Comparison of ENCODE assay signal across 9 mouse cellular contexts in the genomic region with DNA sequence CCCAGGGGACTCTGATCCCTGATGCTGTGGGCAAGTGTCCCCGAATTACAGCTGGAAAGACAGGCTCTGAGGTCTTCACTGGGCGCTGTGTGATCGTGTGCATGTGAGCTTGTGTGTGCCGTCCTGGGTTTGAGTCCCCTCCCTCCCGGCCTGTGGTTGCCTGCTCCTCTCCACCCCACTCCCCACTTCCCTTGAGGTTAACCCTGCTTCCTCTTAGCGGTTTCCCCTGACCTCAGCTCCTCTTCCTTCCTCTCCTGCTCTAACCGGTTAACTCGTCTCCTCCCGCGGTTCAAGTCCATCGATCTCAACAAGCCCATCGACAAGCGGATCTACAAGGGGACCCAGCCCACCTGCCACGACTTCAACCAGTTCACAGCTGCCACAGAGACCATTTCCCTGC. TPM values are rescaled to one million over a fixed set of nuclear protein-coding genes. Genes with fewer than 3 reads are reported as not detected.
DNase-seq lines count a peak whose midpoint lies in the region; ATAC-seq lines count a peak whose summit lies in the region.
"Had no signal": no experiment of that assay in that cellular context is flagged by ENCODE, and none has a peak within 500 bp of the region (broad histone marks: within the 10 kb centered on the region; RNA-seq: fewer than 3 reads in every experiment).

No protein-coding gene starts in this region.

- H3K27me3 ChIP-seq in embryonic facial prominence, embryonic 11.5 days (ENCODE audit: control insufficient read depth, insufficient read depth, low read length) = no peaks in the 10 kb centered on the region
- no peaks in the 10 kb centered on the region for H3K27me3 ChIP-seq in hindbrain, embryonic 12.5 days

- H3K9ac ChIP-seq in embryonic facial prominence, embryonic 11.5 days (replicated peaks; ENCODE audit: low read length) = no peak overlapping the region
- H3K9ac ChIP-seq in hindbrain, embryonic 12.5 days = peak overlapping the region; percentile 95

- no peak overlapping the region for H3K27ac ChIP-seq in embryonic facial prominence, embryonic 11.5 days (replicated peaks; ENCODE audit: low read depth, low read length)
- H3K27ac ChIP-seq in hindbrain, embryonic 12.5 days = no peak overlapping the region

- WGBS in embryonic facial prominence, embryonic 11.5 days = 69% methylated on average over 14 of the region's 14 CpGs
- 78% methylated on average over 14 of the region's 14 CpGs for WGBS in hindbrain, embryonic 12.5 days

- no peak for ATAC-seq in embryonic facial prominence, embryonic 11.5 days (replicated peaks; ENCODE audit: insufficient number of reproducible peaks, low FRiP score, low TSS enrichment, low read depth)
- no peak for ATAC-seq in hindbrain, embryonic 12.5 days (ENCODE audit: low FRiP score)

- H3K4me2 ChIP-seq in embryonic facial prominence, embryonic 11.5 days (ENCODE audit: low read depth, low read length) = peak overlapping the region; percentile 74; the same call in 1 of the 2 replicates
- peak overlapping the region; percentile 96 for H3K4me2 ChIP-seq in hindbrain, embryonic 12.5 days (replicated peaks)

- no peak overlapping the region for H3K4me3 ChIP-seq in embryonic facial prominence, embryonic 11.5 days (ENCODE audit: low read depth, low read length)
- peak overlapping the region; percentile 98 for H3K4me3 ChIP-seq in hindbrain, embryonic 12.5 days

- peaks cover 29% of the 10 kb centered on the region for H3K36me3 ChIP-seq in embryonic facial prominence, embryonic 11.5 days (replicated peaks; ENCODE audit: control insufficient read depth, insufficient read depth, low read depth, low read length)
- peaks cover 50% of the 10 kb centered on the region for H3K36me3 ChIP-seq in hindbrain, embryonic 12.5 days

- H3K4me1 ChIP-seq in embryonic facial prominence, embryonic 11.5 days (ENCODE audit: control insufficient read depth, insufficient read depth, low read length) = no peaks in the 10 kb centered on the region; the same call in 1 of the 2 replicates
- peaks cover 31% of the 10 kb centered on the region for H3K4me1 ChIP-seq in hindbrain, embryonic 12.5 days

- H3K9me3 ChIP-seq in embryonic facial prominence, embryonic 11.5 days (replicated peaks; ENCODE audit: control insufficient read depth, low read length) = no peaks in the 10 kb centered on the region
- no peaks in the 10 kb centered on the region for H3K9me3 ChIP-seq in hindbrain, embryonic 12.5 days (replicated peaks)

- peak; percentile 46 for DNase-seq in adrenal gland, postnatal 14 days
- no peak for DNase-seq in adrenal gland, adult 8-10 months
- no peak for DNase-seq in embryonic facial prominence, embryonic 11.5 days (ENCODE audit: low spot score)
- peak; percentile 49 for DNase-seq in lung, postnatal 14 days
- DNase-seq in spleen, postnatal 4 days (ENCODE audit: low spot score in 2 of 2) = peak; percentile 74 to 80
- no peak for DNase-seq in right cerebral cortex, adult 18-20 months
- no peak for DNase-seq in layer of hippocampus, postnatal 25 days (ENCODE audit: extremely low spot score in 1 of 2, low spot score in 1 of 2)

RNA-seq across cellular contexts. Expression of a gene that starts 1.7 kb away (rescaled TPM):
- 45.7 and 47.7 TPM in 2 replicates for total RNA-seq in adrenal gland, postnatal 14 days (2021)
- 10 to 100 TPM; 54.9 to 74.1 (median 62.4) TPM for total RNA-seq in adrenal gland, adult 8-10 months (2022)
- polyA plus RNA-seq in embryonic facial prominence, embryonic 11.5 days (2014; fragmentation: Nextera tagmentation; extraction: Ambion mirVana) = 17.2 and 17.7 TPM in 2 replicates
- polyA plus RNA-seq in hindbrain, embryonic 12.5 days (2016; fragmentation: Nextera tagmentation; extraction: Ambion mirVana) = 20.1 and 23.6 TPM in 2 replicates
- total RNA-seq in layer of hippocampus, postnatal 25 days (2021) = 100 to 1,000 TPM; 151 to 152 TPM

RNA-seq across cellular contexts. Expression of a gene that starts 5.9 kb away (rescaled TPM):
- 64.2 and 65.6 TPM in 2 replicates for total RNA-seq in adrenal gland, postnatal 14 days (2021)
- total RNA-seq in adrenal gland, adult 8-10 months (2022) = 100 to 1,000 TPM; 118 to 287 (median 209) TPM
- polyA plus RNA-seq in embryonic facial prominence, embryonic 11.5 days (2014; fragmentation: Nextera tagmentation; extraction: Ambion mirVana) = 5.1 and 6.5 TPM in 2 replicates
- polyA plus RNA-seq in hindbrain, embryonic 12.5 days (2016; fragmentation: Nextera tagmentation; extraction: Ambion mirVana) = 13.4 and 14.6 TPM in 2 replicates
- total RNA-seq in layer of hippocampus, postnatal 25 days (2021) = 10 to 100 TPM; 26.7 to 39.3 TPM

RNA-seq across cellular contexts. Expression of a gene that starts 16.6 kb away (rescaled TPM):
- total RNA-seq in adrenal gland, postnatal 14 days (2021) = 13.3 and 15.3 TPM in 2 replicates
- 10 to 100 TPM; 16.8 to 27.8 (median 20.2) TPM for total RNA-seq in adrenal gland, adult 8-10 months (2022)
- polyA plus RNA-seq in embryonic facial prominence, embryonic 11.5 days (2014; fragmentation: Nextera tagmentation; extraction: Ambion mirVana) = 10.0 and 10.5 TPM in 2 replicates
- 9.1 and 9.7 TPM in 2 replicates for polyA plus RNA-seq in hindbrain, embryonic 12.5 days (2016; fragmentation: Nextera tagmentation; extraction: Ambion mirVana)
- total RNA-seq in layer of hippocampus, postnatal 25 days (2021) = 1 to 10 TPM; 1.8 to 2.6 TPM

RNA-seq across cellular contexts. Expression of a gene that starts 23.3 kb away (rescaled TPM):
- total RNA-seq in adrenal gland, postnatal 14 days (2021) = not detected in 2 replicates
- under 1 TPM in 1 of 4 experiments, not detected in 3; 0.24 TPM for total RNA-seq in adrenal gland, adult 8-10 months (2022)
- polyA plus RNA-seq in embryonic facial prominence, embryonic 11.5 days (2014; fragmentation: Nextera tagmentation; extraction: Ambion mirVana) = not detected in 2 replicates
- not detected in 2 replicates for polyA plus RNA-seq in hindbrain, embryonic 12.5 days (2016; fragmentation: Nextera tagmentation; extraction: Ambion mirVana)
- under 1 TPM in 1 of 2 experiments, not detected in 1; 0.10 TPM for total RNA-seq in layer of hippocampus, postnatal 25 days (2021)
- total RNA-seq: heart, postnatal 14 days had no signal

RNA-seq across cellular contexts. Expression of a gene that starts 40.4 kb away (rescaled TPM):
- 0.19 TPM in 1 of 2 replicates, not detected in the other for total RNA-seq in adrenal gland, postnatal 14 days (2021)
- not detected for total RNA-seq in adrenal gland, adult 8-10 months (2022)
- 2.4 TPM in 2 replicates for polyA plus RNA-seq in embryonic facial prominence, embryonic 11.5 days (2014; fragmentation: Nextera tagmentation; extraction: Ambion mirVana)
- 1.8 TPM in 2 replicates for polyA plus RNA-seq in hindbrain, embryonic 12.5 days (2016; fragmentation: Nextera tagmentation; extraction: Ambion mirVana)
- under 1 TPM; 0.42 to 0.49 TPM for total RNA-seq in layer of hippocampus, postnatal 25 days (2021)

Comparison
In these comparisons a context has a peak if more than half of its experiments do, and no peak if none do; other contexts are left out.
1. DNase-seq: peak in adrenal gland, postnatal 14 days (single experiment), lung, postnatal 14 days (single experiment) and spleen, postnatal 4 days (2 of 2); none in adrenal gland, adult 8-10 months (single experiment), embryonic facial prominence, embryonic 11.5 days (single experiment), right cerebral cortex, adult 18-20 months (single experiment) and layer of hippocampus, postnatal 25 days (0 of 2).